Mouse (Mus musculus): ENCODE data around the gene Slc44a4. TPM values are rescaled to one million over a fixed set of nuclear protein-coding genes. Genes with fewer than 3 reads are reported as not detected.

Gene Slc44a4
- polyA plus RNA-seq, 2 experiments: 1.0 to 2.7 TPM

GRCm38 (mm10) chr17:34975581-34976492 is 61.6 kb downstream of the Slc44a4 start:
- Histone ChIP-seq H3K36me3 (replicated peaks; ENCODE audit: control insufficient read depth, insufficient read depth, low read depth) (no peaks in the 10 kb centered on the region), H3K4me3 (ENCODE audit: insufficient read depth in 1 of 2, low read depth in 2 of 2, low read length in 2 of 2) (no peak overlapping the region), H3K4me1 (replicated peaks; ENCODE audit: control insufficient read depth in 2 of 2, insufficient read depth in 2 of 2, low read length in 1 of 2) (peaks cover 2 to 9% of the 10 kb centered on the region in 2 experiments), H3K27ac (no peak overlapping the region), H3K9me3 (ENCODE audit: control insufficient read depth, low read length) (no peaks in the 10 kb centered on the region), H3K4me2 (ENCODE audit: low read depth) (no peak overlapping the region), H3K9ac (replicated peaks) (no peak overlapping the region), H3K27me3 (ENCODE audit: control insufficient read depth, insufficient read depth, low read length) (peaks cover 7% of the 10 kb centered on the region)
- WGBS (ENCODE audit: insufficient replicate concordance): 59% methylated on average over 3 of the region's 3 CpGs
- no peak for ATAC-seq (ENCODE audit: insufficient read depth)
- TF ChIP-seq EP300 (IDR thresholded peaks at IDR 0.05; ENCODE audit: low read depth) (no peak), CTCF (IDR thresholded peaks at IDR 0.05; ENCODE audit: low read depth) (no peak)
- no peak for DNase-seq (ENCODE audit: low read depth in 3 of 3, low spot score in 3 of 3)

GRCm38 (mm10) chr17:34977000-34977399 is 62.7 kb downstream of the Slc44a4 start:
- H3K36me3 ChIP-seq (replicated peaks; ENCODE audit: control insufficient read depth, insufficient read depth, low read depth): no peaks in the 10 kb centered on the region
- no peak overlapping the region for H3K4me3 ChIP-seq (ENCODE audit: insufficient read depth in 1 of 2, low read depth in 2 of 2, low read length in 2 of 2)
- no peaks in the 10 kb centered on the region for H3K9me3 ChIP-seq (ENCODE audit: control insufficient read depth, low read length)
- peaks cover 2 to 11% of the 10 kb centered on the region in 2 experiments for H3K4me1 ChIP-seq (replicated peaks; ENCODE audit: control insufficient read depth in 2 of 2, insufficient read depth in 2 of 2, low read length in 1 of 2)
- H3K27ac ChIP-seq: no peak overlapping the region
- no peak overlapping the region for H3K4me2 ChIP-seq (ENCODE audit: low read depth)
- no peak for ATAC-seq (ENCODE audit: insufficient read depth)
- WGBS (ENCODE audit: insufficient replicate concordance): 83% methylated on average over 20 of the region's 20 CpGs
- peaks cover 7% of the 10 kb centered on the region for H3K27me3 ChIP-seq (ENCODE audit: control insufficient read depth, insufficient read depth, low read length)
- no peak overlapping the region for H3K9ac ChIP-seq (replicated peaks)
- TF ChIP-seq EP300 (IDR thresholded peaks at IDR 0.05; ENCODE audit: low read depth): no peak
- no peak for TF ChIP-seq CTCF (IDR thresholded peaks at IDR 0.05; ENCODE audit: low read depth)
- DNase-seq (ENCODE audit: low read depth in 3 of 3, low spot score in 3 of 3): no peak

- WGBS (ENCODE audit: insufficient replicate concordance): 84% methylated on average over 27 of the region's 27 CpGs
- Histone ChIP-seq H3K27ac (no peak overlapping the region), H3K9ac (replicated peaks) (no peak overlapping the region), H3K4me1 (replicated peaks; ENCODE audit: control insufficient read depth in 2 of 2, insufficient read depth in 2 of 2, low read length in 1 of 2) (peaks cover 2 to 11% of the 10 kb centered on the region in 2 experiments; a peak in 3 of 4 replicates), H3K27me3 (ENCODE audit: control insufficient read depth, insufficient read depth, low read length) (no peaks in the 10 kb centered on the region; the same call in 1 of the 2 replicates), H3K4me3 (ENCODE audit: insufficient read depth in 1 of 2, low read depth in 2 of 2, low read length in 2 of 2) (no peak overlapping the region), H3K9me3 (ENCODE audit: control insufficient read depth, low read length) (no peaks in the 10 kb centered on the region), H3K36me3 (replicated peaks; ENCODE audit: control insufficient read depth, insufficient read depth, low read depth) (no peaks in the 10 kb centered on the region), H3K4me2 (ENCODE audit: low read depth) (no peak overlapping the region)
- ATAC-seq (ENCODE audit: insufficient read depth): no peak
- DNase-seq (ENCODE audit: low read depth in 3 of 3, low spot score in 3 of 3): no peak
- TF ChIP-seq EP300 (IDR thresholded peaks at IDR 0.05; ENCODE audit: low read depth): no peak
Measured at GRCm38 (mm10) chr17:34978239-34978638, 64.0 kb downstream of the Slc44a4 start.

GRCm38 (mm10) chr17:34979631-34980030 is 65.4 kb downstream of the Slc44a4 start:
- 70% methylated on average over 4 of the region's 4 CpGs for WGBS (ENCODE audit: insufficient replicate concordance)
- Histone ChIP-seq H3K9me3 (ENCODE audit: control insufficient read depth, low read length) (no peaks in the 10 kb centered on the region), H3K4me1 (replicated peaks; ENCODE audit: control insufficient read depth in 2 of 2, insufficient read depth in 2 of 2, low read length in 1 of 2) (peaks cover 3 to 14% of the 10 kb centered on the region in 2 experiments; a peak in 3 of 4 replicates), H3K27ac (no peak overlapping the region), H3K36me3 (replicated peaks; ENCODE audit: control insufficient read depth, insufficient read depth, low read depth) (peaks cover 2% of the 10 kb centered on the region), H3K4me2 (ENCODE audit: low read depth) (no peak overlapping the region), H3K4me3 (ENCODE audit: insufficient read depth in 1 of 2, low read depth in 2 of 2, low read length in 2 of 2) (no peak overlapping the region), H3K27me3 (ENCODE audit: control insufficient read depth, insufficient read depth, low read length) (no peaks in the 10 kb centered on the region), H3K9ac (replicated peaks) (no peak overlapping the region)
- DNase-seq (ENCODE audit: low read depth in 3 of 3, low spot score in 3 of 3) (no peak), ATAC-seq (ENCODE audit: insufficient read depth) (no peak)
- no peak for TF ChIP-seq CTCF (IDR thresholded peaks at IDR 0.05; ENCODE audit: low read depth)
- no peak for TF ChIP-seq EP300 (IDR thresholded peaks at IDR 0.05; ENCODE audit: low read depth)

Other genes with a start within 250 kb of the Slc44a4 start
Only the 30 nearest of the 37 such genes appear.
- 2.6 and 2.9 TPM in 2 replicates for gene C4b, start 170.6 kb upstream of the Slc44a4 start, polyA plus RNA-seq (2012; rRNA removed)
- gene C4b, start 170.6 kb upstream of the Slc44a4 start, polyA plus RNA-seq (2014; fragmentation: Nextera tagmentation; extraction: Ambion mirVana): 3.4 and 4.8 TPM in 2 replicates
- gene Cyp21a1, start 109.9 kb upstream of the Slc44a4 start, polyA plus RNA-seq (2012; rRNA removed): 0.02 TPM in 1 of 2 replicates, not detected in the other
- not detected in 2 replicates for gene Cyp21a1, start 109.9 kb upstream of the Slc44a4 start, polyA plus RNA-seq (2014; fragmentation: Nextera tagmentation; extraction: Ambion mirVana)
- gene Stk19, start 77.5 kb upstream of the Slc44a4 start, polyA plus RNA-seq (2012; rRNA removed): 12.8 and 14.8 TPM in 2 replicates
- 10.6 and 13.3 TPM in 2 replicates for gene Stk19, start 77.5 kb upstream of the Slc44a4 start, polyA plus RNA-seq (2014; fragmentation: Nextera tagmentation; extraction: Ambion mirVana)
- 27.7 and 30.6 TPM in 2 replicates for gene Dxo, start 77.4 kb upstream of the Slc44a4 start, polyA plus RNA-seq (2012; rRNA removed)
- gene Dxo, start 77.4 kb upstream of the Slc44a4 start, polyA plus RNA-seq (2014; fragmentation: Nextera tagmentation; extraction: Ambion mirVana): 24.0 and 28.1 TPM in 2 replicates
- 21.4 and 22.3 TPM in 2 replicates for gene Skiv2l, start 64.3 kb upstream of the Slc44a4 start, polyA plus RNA-seq (2012; rRNA removed)
- gene Skiv2l, start 64.3 kb upstream of the Slc44a4 start, polyA plus RNA-seq (2014; fragmentation: Nextera tagmentation; extraction: Ambion mirVana): 15.0 and 20.2 TPM in 2 replicates
- gene Nelfe, start 64.1 kb upstream of the Slc44a4 start, polyA plus RNA-seq (2012; rRNA removed): 26.9 and 37.5 TPM in 2 replicates
- 42.7 and 49.2 TPM in 2 replicates for gene Nelfe, start 64.1 kb upstream of the Slc44a4 start, polyA plus RNA-seq (2014; fragmentation: Nextera tagmentation; extraction: Ambion mirVana)
- 103 and 159 TPM in 2 replicates for gene Cfb, start 51.9 kb upstream of the Slc44a4 start, polyA plus RNA-seq (2012; rRNA removed)
- gene Cfb, start 51.9 kb upstream of the Slc44a4 start, polyA plus RNA-seq (2014; fragmentation: Nextera tagmentation; extraction: Ambion mirVana): 138 and 146 TPM in 2 replicates
- 5.1 and 6.2 TPM in 2 replicates for gene Zbtb12, start 35.0 kb upstream of the Slc44a4 start, polyA plus RNA-seq (2012; rRNA removed)
- gene Zbtb12, start 35.0 kb upstream of the Slc44a4 start, polyA plus RNA-seq (2014; fragmentation: Nextera tagmentation; extraction: Ambion mirVana): 0.10 and 0.14 TPM in 2 replicates
- 0.02 TPM in 2 replicates for gene Gm20547, start 32.4 kb upstream of the Slc44a4 start, polyA plus RNA-seq (2012; rRNA removed)
- gene Gm20547, start 32.4 kb upstream of the Slc44a4 start, polyA plus RNA-seq (2014; fragmentation: Nextera tagmentation; extraction: Ambion mirVana): not detected in 2 replicates
- 14.6 and 15.6 TPM in 2 replicates for gene C2, start 16.2 kb upstream of the Slc44a4 start, polyA plus RNA-seq (2012; rRNA removed)
- 14.1 and 15.8 TPM in 2 replicates for gene C2, start 16.2 kb upstream of the Slc44a4 start, polyA plus RNA-seq (2014; fragmentation: Nextera tagmentation; extraction: Ambion mirVana)
- 28.5 and 29.7 TPM in 2 replicates for gene Ehmt2, start 16.0 kb upstream of the Slc44a4 start, polyA plus RNA-seq (2012; rRNA removed)
- gene Ehmt2, start 16.0 kb upstream of the Slc44a4 start, polyA plus RNA-seq (2014; fragmentation: Nextera tagmentation; extraction: Ambion mirVana): 10.2 TPM in 2 replicates
- 9.7 and 11.0 TPM in 2 replicates for gene Neu1, start 16.8 kb downstream of the Slc44a4 start, polyA plus RNA-seq (2012; rRNA removed)
- gene Neu1, start 16.8 kb downstream of the Slc44a4 start, polyA plus RNA-seq (2014; fragmentation: Nextera tagmentation; extraction: Ambion mirVana): 10.1 and 10.4 TPM in 2 replicates
- gene Hspa1b, start 44.8 kb downstream of the Slc44a4 start, polyA plus RNA-seq (2012; rRNA removed): 1.5 and 3.5 TPM in 2 replicates
- not detected in 2 replicates for gene Hspa1b, start 44.8 kb downstream of the Slc44a4 start, polyA plus RNA-seq (2014; fragmentation: Nextera tagmentation; extraction: Ambion mirVana)
- not detected in 2 replicates for gene Gm20481, start 55.4 kb downstream of the Slc44a4 start, polyA plus RNA-seq (2012; rRNA removed)
- not detected in 2 replicates for gene Gm20481, start 55.4 kb downstream of the Slc44a4 start, polyA plus RNA-seq (2014; fragmentation: Nextera tagmentation; extraction: Ambion mirVana)
- 0.90 and 2.5 TPM in 2 replicates for gene Hspa1a, start 57.7 kb downstream of the Slc44a4 start, polyA plus RNA-seq (2012; rRNA removed)
- gene Hspa1a, start 57.7 kb downstream of the Slc44a4 start, polyA plus RNA-seq (2014; fragmentation: Nextera tagmentation; extraction: Ambion mirVana): 0.38 and 0.41 TPM in 2 replicates
- gene Hspa1l, start 58.2 kb downstream of the Slc44a4 start, polyA plus RNA-seq (2012; rRNA removed): 0.02 TPM in 1 of 2 replicates, not detected in the other
- gene Hspa1l, start 58.2 kb downstream of the Slc44a4 start, polyA plus RNA-seq (2014; fragmentation: Nextera tagmentation; extraction: Ambion mirVana): 0.19 and 0.25 TPM in 2 replicates
- gene Lsm2, start 67.4 kb downstream of the Slc44a4 start, polyA plus RNA-seq (2012; rRNA removed): 81.5 and 121 TPM in 2 replicates
- 122 and 132 TPM in 2 replicates for gene Lsm2, start 67.4 kb downstream of the Slc44a4 start, polyA plus RNA-seq (2014; fragmentation: Nextera tagmentation; extraction: Ambion mirVana)
- gene Vars, start 86.5 kb downstream of the Slc44a4 start, polyA plus RNA-seq (2012; rRNA removed): 58.2 and 67.6 TPM in 2 replicates
- 61.7 and 77.3 TPM in 2 replicates for gene Vars, start 86.5 kb downstream of the Slc44a4 start, polyA plus RNA-seq (2014; fragmentation: Nextera tagmentation; extraction: Ambion mirVana)
- 0.12 and 0.18 TPM in 2 replicates for gene Vwa7, start 102.1 kb downstream of the Slc44a4 start, polyA plus RNA-seq (2012; rRNA removed)
- gene Vwa7, start 102.1 kb downstream of the Slc44a4 start, polyA plus RNA-seq (2014; fragmentation: Nextera tagmentation; extraction: Ambion mirVana): 0.09 TPM in 1 of 2 replicates, not detected in the other
- 2.3 and 2.7 TPM in 2 replicates for gene Sapcd1, start 113.5 kb downstream of the Slc44a4 start, polyA plus RNA-seq (2012; rRNA removed)
- 2.5 and 2.7 TPM in 2 replicates for gene Sapcd1, start 113.5 kb downstream of the Slc44a4 start, polyA plus RNA-seq (2014; fragmentation: Nextera tagmentation; extraction: Ambion mirVana)
- gene Msh5, start 132.3 kb downstream of the Slc44a4 start, polyA plus RNA-seq (2012; rRNA removed): 3.3 and 4.3 TPM in 2 replicates
- gene Msh5, start 132.3 kb downstream of the Slc44a4 start, polyA plus RNA-seq (2014; fragmentation: Nextera tagmentation; extraction: Ambion mirVana): 2.3 and 2.9 TPM in 2 replicates
- 76.4 and 78.0 TPM in 2 replicates for gene Clic1, start 135.5 kb downstream of the Slc44a4 start, polyA plus RNA-seq (2012; rRNA removed)
- gene Clic1, start 135.5 kb downstream of the Slc44a4 start, polyA plus RNA-seq (2014; fragmentation: Nextera tagmentation; extraction: Ambion mirVana): 38.1 and 39.9 TPM in 2 replicates
- gene Ddah2, start 144.6 kb downstream of the Slc44a4 start, polyA plus RNA-seq (2012; rRNA removed): 12.0 and 12.3 TPM in 2 replicates
- gene Ddah2, start 144.6 kb downstream of the Slc44a4 start, polyA plus RNA-seq (2014; fragmentation: Nextera tagmentation; extraction: Ambion mirVana): 16.1 and 17.3 TPM in 2 replicates
- gene Ly6g6c, start 150.9 kb downstream of the Slc44a4 start, polyA plus RNA-seq (2012; rRNA removed): 0.26 and 0.48 TPM in 2 replicates
- gene Ly6g6c, start 150.9 kb downstream of the Slc44a4 start, polyA plus RNA-seq (2014; fragmentation: Nextera tagmentation; extraction: Ambion mirVana): 0.24 and 0.37 TPM in 2 replicates
- 2.3 and 2.6 TPM in 2 replicates for gene Mpig6b, start 151.7 kb downstream of the Slc44a4 start, polyA plus RNA-seq (2012; rRNA removed)
- gene Mpig6b, start 151.7 kb downstream of the Slc44a4 start, polyA plus RNA-seq (2014; fragmentation: Nextera tagmentation; extraction: Ambion mirVana): 4.0 and 6.6 TPM in 2 replicates
- gene Ly6g6e, start 162.4 kb downstream of the Slc44a4 start, polyA plus RNA-seq (2012; rRNA removed): 0.08 and 0.32 TPM in 2 replicates
- gene Ly6g6e, start 162.4 kb downstream of the Slc44a4 start, polyA plus RNA-seq (2014; fragmentation: Nextera tagmentation; extraction: Ambion mirVana): not detected in 2 replicates
- gene Ly6g6d, start 163.6 kb downstream of the Slc44a4 start, polyA plus RNA-seq (2012; rRNA removed): 0.95 and 1.2 TPM in 2 replicates
- gene Ly6g6d, start 163.6 kb downstream of the Slc44a4 start, polyA plus RNA-seq (2014; fragmentation: Nextera tagmentation; extraction: Ambion mirVana): 0.28 and 0.77 TPM in 2 replicates
- gene Ly6g6f, start 171.1 kb downstream of the Slc44a4 start, polyA plus RNA-seq (2012; rRNA removed): 4.1 and 5.1 TPM in 2 replicates
- gene Ly6g6f, start 171.1 kb downstream of the Slc44a4 start, polyA plus RNA-seq (2014; fragmentation: Nextera tagmentation; extraction: Ambion mirVana): 5.0 and 6.3 TPM in 2 replicates
- gene Abhd16a, start 174.8 kb downstream of the Slc44a4 start, polyA plus RNA-seq (2012; rRNA removed): 29.1 and 30.0 TPM in 2 replicates
- gene Abhd16a, start 174.8 kb downstream of the Slc44a4 start, polyA plus RNA-seq (2014; fragmentation: Nextera tagmentation; extraction: Ambion mirVana): 42.3 and 44.3 TPM in 2 replicates
- gene Ly6g5c, start 193.8 kb downstream of the Slc44a4 start, polyA plus RNA-seq (2012; rRNA removed): not detected in 2 replicates
- gene Ly6g5c, start 193.8 kb downstream of the Slc44a4 start, polyA plus RNA-seq (2014; fragmentation: Nextera tagmentation; extraction: Ambion mirVana): not detected in 2 replicates